Mouse (Mus musculus) megakaryocyte, adult 5-6 weeks (primary cell): ENCODE data around the gene Kif3a. TPM values are rescaled to one million over a fixed set of nuclear protein-coding genes. Genes with fewer than 3 reads are reported as not detected.
"Not testable (repeated sequence)": the region's sequence is repeated elsewhere in the genome, so short reads cannot be mapped to it uniquely, and the experiment has no call there.

ENCODE experiments used
- ATAC-seq: 2 replicates; pipeline ENCODE4 v1.8.0; 2016; ENCODE audit warnings: mild to moderate bottlenecking, inconsistent platforms; ENCODE audit not compliant: poor library complexity, severe bottlenecking
- total RNA-seq, 2 experiments: library from RNA; stranded (forward) in 1 of 2; stranded (reverse) in 1 of 2; fragments of 153-499, 151-499 nt in 1 of 2; fragments of 221-1000, 200-1000 nt in 1 of 2; gene quantifications; 2 replicates each; pipeline versions ENCODE4 v1.2.3 to v1.2.4; 2015 to 2017

Gene Kif3a
- total RNA-seq, 2 experiments from 2014 or later = 2.5 to 5.0 TPM

- ATAC-seq = no peak
These were observed 26.0 kb upstream of the Kif3a start for GRCm38 (mm10) chr11:53541222-53541621.

DNA sequence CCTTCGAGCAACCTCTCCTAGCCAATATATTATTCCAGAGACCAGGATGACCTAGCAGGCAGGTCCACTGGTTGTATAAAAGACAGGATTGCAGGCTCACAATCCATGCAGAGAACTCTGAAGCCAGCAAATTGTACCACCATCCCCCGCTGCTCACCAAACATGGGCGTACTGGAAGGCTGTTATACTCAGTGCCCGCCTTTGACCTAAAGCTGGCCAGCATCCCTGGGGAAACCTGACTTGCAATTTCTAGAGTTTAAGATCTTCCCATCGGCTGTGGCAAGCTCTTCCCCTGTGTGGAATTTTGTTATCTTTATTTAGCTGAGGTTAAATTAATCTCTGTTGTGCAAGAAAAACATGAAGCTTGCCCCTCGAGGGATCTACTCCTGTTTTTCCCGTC, 24.2 kb upstream of the Kif3a start:
- ATAC-seq = no peak

DNA sequence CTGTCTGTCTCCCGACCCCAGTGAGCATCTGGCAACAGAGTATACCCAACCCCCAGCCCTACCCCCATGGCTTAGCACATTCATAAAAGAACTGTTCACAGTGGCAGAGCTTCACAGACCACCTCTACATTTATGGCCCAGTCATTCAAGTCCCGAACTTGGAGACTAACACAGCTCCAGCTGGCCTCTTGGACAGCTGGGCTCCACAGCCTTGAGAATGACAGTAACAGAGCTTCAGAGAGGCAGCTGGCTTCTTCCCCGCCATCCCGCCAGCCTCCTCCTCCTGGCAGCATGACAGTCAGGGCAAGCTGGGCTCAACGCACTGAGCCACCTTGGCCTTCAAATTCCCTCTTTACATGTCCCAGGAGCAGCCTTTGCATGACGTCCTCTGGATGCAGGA, 20.9 kb upstream of the Kif3a start:
- no peak for ATAC-seq

DNA sequence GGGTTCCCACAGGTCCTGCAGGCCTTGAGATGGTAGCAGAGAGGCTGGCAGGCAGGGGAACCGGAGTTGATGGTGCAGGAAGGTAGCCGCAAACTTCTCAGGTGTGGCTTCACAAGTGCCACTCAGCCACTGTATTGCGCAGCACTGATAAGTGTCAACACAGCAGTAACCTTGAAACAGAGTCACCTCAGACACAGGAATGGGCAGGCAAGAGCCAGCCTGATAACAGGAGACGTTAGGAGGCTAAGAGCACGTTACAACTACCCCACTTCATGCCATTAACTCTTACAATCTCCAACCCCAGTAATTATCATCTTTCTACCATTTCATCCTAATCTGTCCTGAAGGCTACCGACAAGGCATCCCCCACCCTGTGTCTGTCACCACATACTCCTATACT, 19.6 kb upstream of the Kif3a start:
- no peak for ATAC-seq

DNA sequence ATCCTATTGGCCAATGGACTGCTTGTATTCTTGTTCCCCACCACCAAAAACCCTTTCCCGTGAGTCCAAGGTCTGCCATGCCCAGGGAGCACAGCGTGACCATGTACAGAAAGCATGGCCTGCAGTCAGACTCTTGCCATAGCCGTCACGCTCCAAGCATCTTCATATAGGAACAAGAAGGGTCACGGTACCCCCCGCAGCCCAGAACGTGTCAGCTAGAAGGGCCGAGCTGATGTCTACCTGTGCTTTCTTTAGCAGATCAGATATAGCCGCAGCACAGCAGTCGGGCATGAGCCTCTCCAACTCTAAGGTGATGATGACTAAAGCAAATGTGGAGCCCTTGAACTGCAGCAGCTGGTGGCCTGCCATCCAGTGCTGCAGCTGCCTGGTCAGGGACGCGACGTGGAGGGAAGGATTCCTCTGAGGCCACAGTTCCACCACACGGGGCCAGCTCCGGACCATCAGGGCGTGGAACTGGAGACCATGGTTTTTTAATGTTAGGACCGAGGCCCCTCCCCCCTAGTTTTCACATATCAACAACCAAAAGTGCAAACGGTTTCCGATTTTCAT, 19.1 kb upstream of the Kif3a start:
- ATAC-seq = no peak

- no peak for ATAC-seq
These were observed 16.5 kb upstream of the Kif3a start for GRCm38 (mm10) chr11:53550714-53551113.

GRCm38 (mm10) chr11:53551754-53552153, 15.4 kb upstream of the Kif3a start:
- 0 out of 2 replicates have a peak, but pooled peaks have one; percentile 45 for ATAC-seq

GRCm38 (mm10) chr11:53556529-53556928, 10.7 kb upstream of the Kif3a start:
- ATAC-seq = not testable (repeated sequence)

- not testable (repeated sequence) for ATAC-seq
These were observed 9.2 kb upstream of the Kif3a start for GRCm38 (mm10) chr11:53557992-53558391.

GRCm38 (mm10) chr11:53559980-53560379, 7.2 kb upstream of the Kif3a start:
- ATAC-seq = not testable (repeated sequence)

GRCm38 (mm10) chr11:53561986-53562385, 5.2 kb upstream of the Kif3a start:
- no peak for ATAC-seq

- no peak for ATAC-seq
These were observed 533 bp upstream of the Kif3a start for GRCm38 (mm10) chr11:53566646-53567045.

GRCm38 (mm10) chr11:53580562-53580961, 13.4 kb downstream of the Kif3a start:
- no peak for ATAC-seq

- ATAC-seq = no peak
These were observed 16.0 kb downstream of the Kif3a start for GRCm38 (mm10) chr11:53583151-53583550.

GRCm38 (mm10) chr11:53584849-53585248, 17.7 kb downstream of the Kif3a start:
- no peak for ATAC-seq

DNA sequence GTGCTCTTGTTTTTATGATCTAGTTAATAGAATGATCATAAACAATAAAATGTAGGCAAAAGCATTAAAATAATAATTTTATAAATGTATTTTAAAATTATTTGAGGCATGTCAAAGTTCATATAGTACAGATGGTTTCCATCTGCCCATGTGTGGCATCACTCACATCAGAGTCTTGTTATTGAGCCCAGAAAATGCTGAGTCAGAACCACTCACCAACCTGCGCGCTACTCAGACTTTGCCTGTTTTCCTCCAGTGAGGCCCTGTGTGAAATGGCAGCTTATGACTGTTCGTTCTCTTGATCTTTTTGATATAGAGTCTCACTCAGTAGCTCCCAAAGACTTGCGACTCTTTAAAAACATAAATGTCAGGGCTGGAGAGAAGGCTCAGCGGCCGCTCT, 18.3 kb downstream of the Kif3a start:
- ATAC-seq = no peak

- ATAC-seq = no peak
These were observed 21.1 kb downstream of the Kif3a start for GRCm38 (mm10) chr11:53588279-53588678.

- peak; percentile 64 for ATAC-seq
These were observed 23.2 kb downstream of the Kif3a start for GRCm38 (mm10) chr11:53590368-53590768.

- ATAC-seq = no peak
These were observed 23.9 kb downstream of the Kif3a start for GRCm38 (mm10) chr11:53591116-53591515.

DNA sequence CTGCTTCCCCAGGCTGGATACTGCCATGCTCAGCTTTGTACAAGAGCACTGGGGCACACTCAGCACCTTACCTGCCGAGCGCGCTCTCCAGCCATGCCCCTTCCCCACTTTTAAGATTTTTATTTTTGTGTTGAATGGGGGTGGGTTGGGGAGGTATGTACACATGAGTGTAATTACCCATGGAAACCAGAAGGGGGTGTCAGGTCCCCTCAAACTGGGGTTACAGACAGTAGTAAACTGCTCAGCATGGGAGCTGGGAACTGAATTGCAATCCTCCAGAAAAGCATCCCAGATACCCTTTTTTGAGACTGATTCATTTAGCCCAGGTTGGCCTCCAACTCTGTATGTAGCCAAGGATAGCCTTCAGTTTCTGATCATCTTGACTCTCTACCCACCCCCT, 37.8 kb downstream of the Kif3a start:
- no peak for ATAC-seq

DNA sequence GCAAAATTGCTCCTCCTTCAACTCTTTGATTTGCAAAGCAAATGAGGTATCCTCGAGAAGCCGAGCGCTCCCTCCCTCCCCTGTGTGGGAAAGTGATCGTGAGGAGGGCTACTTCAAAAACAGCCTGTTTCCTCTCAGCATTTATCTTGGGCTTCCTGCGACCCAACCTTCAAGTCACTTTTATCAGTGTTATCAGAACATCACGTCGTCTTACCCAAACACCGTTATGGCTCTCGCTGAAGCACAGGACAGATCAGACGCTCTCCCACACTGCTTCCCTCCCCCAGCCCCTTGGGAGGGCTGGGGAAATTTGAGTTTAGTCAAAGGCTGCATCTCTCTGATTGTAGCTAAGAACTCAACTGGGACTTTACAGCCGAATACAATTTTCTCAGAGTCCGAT, 38.4 kb downstream of the Kif3a start:
- ATAC-seq = peak; percentile 33; the same call in 1 of the 2 replicates

- 0 out of 2 replicates have a peak, but pooled peaks have one; percentile 10 for ATAC-seq
These were observed 42.1 kb downstream of the Kif3a start for GRCm38 (mm10) chr11:53609231-53609630.

- ATAC-seq = peak; percentile 30; the same call in 1 of the 2 replicates
These were observed 42.5 kb downstream of the Kif3a start for GRCm38 (mm10) chr11:53609672-53610071.
